Mouse (Mus musculus) hindbrain, embryonic 11.5 days (tissue): ENCODE measurements around the gene Plcd1. TPM values are rescaled to one million over a fixed set of nuclear protein-coding genes. Genes with fewer than 3 reads are reported as not detected.

ENCODE experiments used
- ATAC-seq: fragments of 200-750 bp; cut with Nextera tagmentation; 2 replicates; pipeline ENCODE4 v1.8.0; 2017; ENCODE audit warnings: mild to moderate bottlenecking, moderate TSS enrichment, moderate library complexity; ENCODE audit not compliant: low FRiP score
- DNase-seq: peaks from one replicate; pipeline ENCODE4 v3.0.0-alpha.2; 2015; ENCODE audit warnings: low spot score
- H3K27ac ChIP-seq: fragments of 300-500 bp; sonication (generic); 2 replicates; pipeline ENCODE4 v1.5.1; 2014; ENCODE audit warnings: mild to moderate bottlenecking, low read depth, low read length
- H3K27me3 ChIP-seq: fragments of 300-500 bp; sonication (generic); 2 replicates; pipeline ENCODE4 v1.6.1; 2014; ENCODE audit warnings: mild to moderate bottlenecking, low read length, moderate library complexity, mixed read lengths; ENCODE audit not compliant: control insufficient read depth, insufficient read depth
- H3K36me3 ChIP-seq: fragments of 300-500 bp; sonication (generic); 2 replicates; pipeline ENCODE4 v1.6.1; 2014; ENCODE audit warnings: mild to moderate bottlenecking, low read length, moderate library complexity, mixed read lengths; ENCODE audit not compliant: control insufficient read depth, insufficient read depth
- H3K4me1 ChIP-seq: fragments of 300-500 bp; sonication (generic); replicated peaks from 2 replicates; pipeline ENCODE4 v1.6.1; 2014; ENCODE audit warnings: low read length, mixed read lengths; ENCODE audit not compliant: control insufficient read depth, insufficient read depth
- H3K4me2 ChIP-seq: fragments of 300-500 bp; sonication (generic); replicated peaks from 2 replicates; pipeline ENCODE4 v1.6.1; 2014; ENCODE audit warnings: mild to moderate bottlenecking, low read depth, low read length
- H3K4me3 ChIP-seq: fragments of 300-500 bp; sonication (generic); 2 replicates; pipeline ENCODE4 v1.5.1; 2014; ENCODE audit warnings: low read depth, low read length
- H3K9ac ChIP-seq: fragments of 300-500 bp; sonication (generic); 2 replicates; pipeline ENCODE4 v1.6.1; 2014; ENCODE audit warnings: low read depth, low read length
- H3K9me3 ChIP-seq: fragments of 300-500 bp; sonication (generic); 2 replicates; pipeline ENCODE4 v1.6.1; 2016; ENCODE audit warnings: low read length; ENCODE audit not compliant: control insufficient read depth
- WGBS: fragments of 180-500 bp; shearing (Covaris S2); extraction: QIAGEN DNeasy Blood & Tissue Kit; methylation state at CpG from one replicate; pipeline ENCODE4 v1.1.7; 2014; 5-methylcytosine and 5-hydroxymethylcytosine counted together
- polyA plus RNA-seq: library from polyadenylated mRNA; unstranded; fragments of >200 nt; fragmentation: Nextera tagmentation; extraction: Ambion mirVana; gene quantifications from 2 replicates; pipeline ENCODE4 v1.2.1, GENCODE M21; 2014

Gene Plcd1
- 27.7 and 28.8 TPM in 2 replicates for polyA plus RNA-seq

- no peak within 1 kb of the TSS for H3K27ac ChIP-seq
- peak within 1 kb of the TSS; percentile 58 for H3K4me3 ChIP-seq
- DNase-seq (peak; percentile 79), ATAC-seq (peak; percentile 76)
- H3K9ac ChIP-seq = peak within 1 kb of the TSS; percentile 62
- H3K36me3 ChIP-seq = no peaks in the 10 kb centered on the region
- H3K9me3 ChIP-seq = no peaks in the 10 kb centered on the region
- H3K27me3 ChIP-seq = peaks cover 12% of the 10 kb centered on the region
- peak within 1 kb of the TSS; percentile 79 for H3K4me2 ChIP-seq
- WGBS = 8% methylated on average over 45 of the region's 45 CpGs
- H3K4me1 ChIP-seq = peaks cover 8% of the 10 kb centered on the region
Measured at GRCm38 (mm10) chr9:119093419-119094295, at the start of gene Plcd1. TSS of gene Plcd1 (minus strand) at chr9:119093502.

DNA sequence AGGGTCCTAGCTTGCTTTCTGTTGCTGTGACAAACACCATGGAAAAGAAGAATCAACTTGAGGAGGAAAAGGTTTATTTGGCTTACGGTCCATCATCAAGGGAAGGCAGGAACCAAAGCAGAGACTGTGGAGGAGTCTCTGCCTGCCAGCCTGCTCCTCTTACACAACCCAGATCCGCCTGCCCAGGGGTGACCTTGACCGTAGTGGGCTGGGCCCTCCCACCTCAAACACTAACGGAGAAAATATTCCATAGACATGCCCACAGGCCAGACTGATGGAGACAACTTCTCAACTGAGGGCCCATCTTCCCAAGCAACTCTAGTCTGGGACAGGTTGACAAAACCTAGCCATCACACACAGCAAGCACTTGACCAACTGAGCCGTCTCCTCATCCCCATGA, 48.8 kb upstream of the Plcd1 start:
- no peak overlapping the region for H3K9ac ChIP-seq
- H3K9me3 ChIP-seq = no peaks in the 10 kb centered on the region
- no peak overlapping the region for H3K27ac ChIP-seq
- H3K4me2 ChIP-seq = no peak overlapping the region
- H3K36me3 ChIP-seq = no peaks in the 10 kb centered on the region
- H3K27me3 ChIP-seq = no peaks in the 10 kb centered on the region
- ATAC-seq (no peak), DNase-seq (no peak)
- 87% methylated on average over 5 of the region's 5 CpGs for WGBS
- H3K4me1 ChIP-seq = no peaks in the 10 kb centered on the region
- H3K4me3 ChIP-seq = no peak overlapping the region

GRCm38 (mm10) chr9:119138836-119139235, 45.5 kb upstream of the Plcd1 start:
- Histone ChIP-seq H3K27me3 (no peaks in the 10 kb centered on the region), H3K4me2 (no peak overlapping the region), H3K36me3 (no peaks in the 10 kb centered on the region), H3K9me3 (no peaks in the 10 kb centered on the region), H3K4me3 (no peak overlapping the region), H3K9ac (no peak overlapping the region), H3K27ac (no peak overlapping the region), H3K4me1 (no peaks in the 10 kb centered on the region)
- DNase-seq (no peak), ATAC-seq (no peak)
- 90% methylated on average over 2 of the region's 2 CpGs for WGBS

DNA sequence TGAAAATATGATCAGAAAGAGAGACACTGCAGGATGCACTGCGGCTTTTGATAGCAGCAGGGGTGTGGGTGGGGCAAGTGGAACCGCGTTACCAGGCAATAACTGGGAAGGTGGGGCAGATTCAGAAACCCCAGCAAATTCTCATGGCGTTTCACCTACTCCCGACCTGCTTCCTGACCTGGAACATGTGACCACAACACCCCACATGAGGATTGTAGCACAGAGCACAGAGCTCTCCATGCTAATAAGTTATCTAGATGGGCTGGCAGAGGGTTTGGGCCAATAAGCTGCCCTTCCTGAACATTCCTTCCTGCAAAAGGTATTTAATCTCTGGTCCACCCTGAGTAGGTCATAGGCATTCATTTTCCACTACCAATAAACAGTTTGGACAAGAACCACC, 37.4 kb upstream of the Plcd1 start:
- H3K9me3 ChIP-seq = no peaks in the 10 kb centered on the region
- H3K27me3 ChIP-seq = no peaks in the 10 kb centered on the region
- H3K27ac ChIP-seq = no peak overlapping the region
- no peak overlapping the region for H3K4me2 ChIP-seq
- WGBS = 64% methylated on average over 5 of the region's 5 CpGs
- no peaks in the 10 kb centered on the region for H3K4me1 ChIP-seq
- DNase-seq (no peak), ATAC-seq (no peak)
- H3K4me3 ChIP-seq = no peak overlapping the region
- no peak overlapping the region for H3K9ac ChIP-seq
- H3K36me3 ChIP-seq = no peaks in the 10 kb centered on the region

DNA sequence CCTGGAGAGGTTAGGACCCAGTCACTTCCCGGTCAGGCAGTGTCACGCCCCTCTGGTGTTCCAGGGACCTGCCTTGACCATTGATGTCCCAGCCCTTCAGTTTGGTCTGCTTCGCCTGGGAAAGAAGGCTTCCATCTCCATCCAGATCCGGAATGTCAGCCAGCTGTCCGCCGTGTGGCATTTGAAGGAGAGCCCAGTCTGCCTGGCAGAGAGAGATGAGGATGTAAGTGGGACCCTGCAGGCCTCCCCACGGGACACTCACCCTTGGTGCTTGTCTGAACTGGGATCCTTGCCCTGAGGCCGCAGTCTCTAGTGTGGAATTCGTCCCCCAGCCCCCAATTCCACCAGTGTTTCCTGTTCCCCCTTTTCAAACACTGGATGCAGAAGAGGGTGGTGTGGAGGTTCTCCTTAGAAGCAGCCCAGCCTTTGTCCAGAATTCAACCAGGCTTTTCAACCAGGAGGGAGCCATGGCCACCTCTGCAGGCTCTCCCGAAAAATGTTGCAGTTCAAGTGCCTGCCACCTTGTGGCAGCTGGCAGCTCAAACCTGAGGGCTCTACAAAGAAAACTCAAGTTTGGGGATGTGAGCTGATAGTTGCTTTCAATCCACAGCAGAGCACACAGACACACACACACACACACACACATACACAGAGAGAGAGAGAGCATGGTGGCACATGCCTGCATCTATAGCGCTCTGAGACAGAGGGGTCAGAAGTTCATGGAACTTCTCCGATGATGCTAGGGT, 35.3 kb upstream of the Plcd1 start:
- Histone ChIP-seq H3K27ac (no peak overlapping the region), H3K27me3 (no peaks in the 10 kb centered on the region), H3K9me3 (no peaks in the 10 kb centered on the region), H3K9ac (no peak overlapping the region), H3K4me2 (no peak overlapping the region), H3K4me3 (no peak overlapping the region), H3K36me3 (no peaks in the 10 kb centered on the region), H3K4me1 (no peaks in the 10 kb centered on the region)
- DNase-seq (no peak), ATAC-seq (no peak)
- 79% methylated on average over 12 of the region's 12 CpGs for WGBS

DNA sequence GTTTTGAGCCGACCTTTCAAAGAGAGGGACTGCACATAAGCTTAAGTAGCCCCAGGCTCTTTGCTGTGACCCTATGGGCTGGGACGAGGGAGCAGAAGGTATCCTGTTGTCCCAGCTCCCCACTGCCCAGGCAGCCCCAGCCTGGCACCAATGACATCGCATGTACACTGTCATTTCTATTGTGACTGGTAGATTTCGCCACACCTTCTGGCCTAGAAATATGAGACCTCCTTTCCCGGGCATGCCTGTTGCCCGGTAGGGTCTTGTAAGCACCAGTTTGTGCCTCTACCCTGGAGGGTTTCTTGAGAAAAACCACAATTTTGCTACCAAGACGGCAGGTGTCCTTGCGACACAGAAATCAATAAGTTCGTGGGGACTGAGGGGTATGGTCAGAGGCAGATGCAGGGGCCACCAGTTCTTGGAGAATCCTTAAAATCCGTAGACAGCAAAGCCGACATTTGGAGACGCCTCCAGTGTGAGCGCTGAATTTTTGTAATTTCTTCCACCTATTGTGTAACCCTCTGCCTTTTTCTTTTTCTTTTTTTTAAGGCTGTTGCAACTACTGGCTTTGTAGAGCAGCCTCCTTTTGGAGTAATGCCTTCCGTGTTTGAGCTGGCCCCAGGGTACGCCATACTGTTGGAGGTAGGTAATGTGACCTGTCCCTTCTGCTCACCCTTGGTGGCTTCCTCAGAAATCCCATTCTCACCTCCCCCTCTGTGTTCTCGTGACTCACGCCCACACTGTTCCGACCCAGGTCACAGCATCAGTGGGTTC, 29.5 kb upstream of the Plcd1 start:
- no peak overlapping the region for H3K4me3 ChIP-seq
- H3K4me1 ChIP-seq = no peaks in the 10 kb centered on the region
- DNase-seq (no peak), ATAC-seq (no peak)
- H3K4me2 ChIP-seq = no peak overlapping the region
- no peak overlapping the region for H3K9ac ChIP-seq
- WGBS = 84% methylated on average over 18 of the region's 18 CpGs
- H3K36me3 ChIP-seq = no peaks in the 10 kb centered on the region
- no peaks in the 10 kb centered on the region for H3K27me3 ChIP-seq
- H3K27ac ChIP-seq = no peak overlapping the region
- no peaks in the 10 kb centered on the region for H3K9me3 ChIP-seq

GRCm38 (mm10) chr9:119120168-119120560, 26.9 kb upstream of the Plcd1 start:
- H3K27me3 ChIP-seq = no peaks in the 10 kb centered on the region
- no peaks in the 10 kb centered on the region for H3K36me3 ChIP-seq
- H3K27ac ChIP-seq = no peak overlapping the region
- H3K9ac ChIP-seq = no peak overlapping the region
- no peak for DNase-seq
- no peak overlapping the region for H3K4me2 ChIP-seq
- H3K4me3 ChIP-seq = no peak overlapping the region
- H3K4me1 ChIP-seq = no peaks in the 10 kb centered on the region
- no peak for ATAC-seq
- no peaks in the 10 kb centered on the region for H3K9me3 ChIP-seq
- 76% methylated on average over 3 of the region's 3 CpGs for WGBS

DNA sequence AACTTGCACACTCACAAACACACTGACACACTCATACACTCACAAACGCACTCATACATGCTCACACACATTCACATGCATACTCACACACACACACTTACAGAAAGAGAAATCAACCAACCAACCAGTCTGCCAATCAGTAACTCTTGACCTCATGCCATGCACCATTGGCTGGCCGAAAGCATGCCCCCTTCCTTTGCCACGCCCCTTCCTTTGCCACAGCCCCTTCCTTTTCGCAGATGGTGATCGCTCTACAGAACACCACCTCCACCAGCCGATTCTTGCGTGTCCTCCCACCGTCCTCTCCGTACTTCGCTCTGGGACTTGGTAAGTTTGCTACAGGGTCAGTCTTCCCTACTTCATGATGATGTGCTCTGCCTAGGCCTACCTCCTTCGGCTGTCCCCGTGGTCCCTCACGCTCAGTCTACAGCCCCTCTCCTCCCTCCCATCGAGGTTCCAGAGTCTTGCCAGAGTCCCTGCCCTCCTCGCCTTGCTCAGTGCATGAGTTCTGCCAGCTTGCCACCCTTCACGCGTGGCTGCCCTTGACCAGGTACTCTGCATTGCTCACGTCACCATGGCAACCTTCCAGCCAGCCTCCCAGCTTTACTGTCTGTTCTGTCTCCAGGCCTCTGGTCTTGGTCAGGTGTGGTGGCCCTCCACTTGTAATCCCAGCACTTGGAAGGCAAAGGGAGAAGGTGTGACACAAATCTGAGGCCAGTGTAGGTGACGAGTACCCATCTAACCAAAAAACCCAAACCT, 26.3 kb upstream of the Plcd1 start:
- Histone ChIP-seq H3K36me3 (no peaks in the 10 kb centered on the region), H3K4me2 (no peak overlapping the region), H3K4me3 (no peak overlapping the region), H3K4me1 (no peaks in the 10 kb centered on the region), H3K27ac (no peak overlapping the region), H3K9me3 (no peaks in the 10 kb centered on the region), H3K27me3 (no peaks in the 10 kb centered on the region), H3K9ac (no peak overlapping the region)
- WGBS = 88% methylated on average over 19 of the region's 19 CpGs
- ATAC-seq (no peak), DNase-seq (no peak)
